Mouse (Mus musculus) embryonic facial prominence, embryonic 12.5 days (tissue): ENCODE measurements around the gene Sprr2b. TPM values are rescaled to one million over a fixed set of nuclear protein-coding genes. Genes with fewer than 3 reads are reported as not detected.
"Not testable (repeated sequence)": the region's sequence is repeated elsewhere in the genome, so short reads cannot be mapped to it uniquely, and the experiment has no call there.

ENCODE experiments used
- ATAC-seq: fragments of 200-750 bp; cut with Nextera tagmentation; 2 replicates; pipeline ENCODE4 v1.8.0; 2017; ENCODE audit not compliant: insufficient number of reproducible peaks, insufficient read depth, low FRiP score, low TSS enrichment
- H3K27ac ChIP-seq: fragments of 300-500 bp; sonication (generic); 2 replicates; pipeline ENCODE4 v1.5.1; 2016; ENCODE audit warnings: mild to moderate bottlenecking
- H3K27me3 ChIP-seq: fragments of 300-500 bp; sonication (generic); 2 replicates; pipeline ENCODE4 v1.6.1; 2016; ENCODE audit warnings: mild to moderate bottlenecking, moderate library complexity
- H3K36me3 ChIP-seq: fragments of 300-500 bp; sonication (generic); 2 replicates; pipeline ENCODE4 v1.6.1; 2016; ENCODE audit warnings: mild to moderate bottlenecking
- H3K4me1 ChIP-seq: fragments of 300-500 bp; sonication (generic); 2 replicates; pipeline ENCODE4 v1.6.1; 2016
- H3K4me2 ChIP-seq: fragments of 300-500 bp; sonication (generic); replicated peaks from 2 replicates; pipeline ENCODE4 v1.6.1; 2016; ENCODE audit warnings: mild to moderate bottlenecking, moderate library complexity
- H3K4me3 ChIP-seq: fragments of 300-500 bp; sonication (generic); 2 replicates; pipeline ENCODE4 v1.5.1; 2016; ENCODE audit warnings: mild to moderate bottlenecking
- H3K9ac ChIP-seq: fragments of 300-500 bp; sonication (generic); 2 replicates; pipeline ENCODE4 v1.6.1; 2016; ENCODE audit warnings: mild to moderate bottlenecking, moderate library complexity
- H3K9me3 ChIP-seq: fragments of 300-500 bp; sonication (generic); 2 replicates; pipeline ENCODE4 v1.6.1; 2016; ENCODE audit warnings: mild to moderate bottlenecking, moderate library complexity
- WGBS: fragments of 180-500 bp; shearing (Covaris S2); methylation state at CpG from one replicate; pipeline ENCODE4 v1.1.7; 2016; 5-methylcytosine and 5-hydroxymethylcytosine counted together
- polyA plus RNA-seq: library from polyadenylated mRNA; unstranded; fragments of >200 nt; fragmentation: Nextera tagmentation; extraction: Ambion mirVana; gene quantifications from 2 replicates; pipeline ENCODE4 v1.2.1, GENCODE M21; 2016

Gene Sprr2b
- polyA plus RNA-seq: 0.61 TPM in 1 of 2 replicates, not detected in the other

DNA sequence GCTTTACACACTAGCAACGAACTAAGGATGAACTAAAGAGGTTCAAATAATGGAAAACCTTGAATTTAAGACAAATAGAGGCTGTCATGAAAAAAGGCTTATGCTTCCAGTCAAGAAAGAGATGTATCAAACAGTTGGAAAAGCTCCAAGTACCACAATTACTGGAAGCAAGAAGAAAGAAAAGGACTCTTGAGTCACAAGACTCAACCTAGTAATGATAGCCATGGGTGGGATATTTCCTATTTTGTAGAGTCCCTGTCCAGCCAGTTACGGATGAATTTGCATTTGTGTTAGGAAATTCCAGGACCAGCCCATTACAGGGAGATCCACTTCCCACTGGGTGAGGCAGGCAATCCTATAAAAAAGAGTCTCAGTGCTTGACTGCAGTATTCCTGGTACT is at the start of gene Sprr2b:
TSS of gene Sprr2b (plus strand) at position 301 of the 400 bp plus-strand sequence.
- no peak within 1 kb of the TSS for H3K4me3 ChIP-seq
- 76% methylated on average over 2 of the region's 2 CpGs for WGBS
- no peaks in the 10 kb centered on the region for H3K9me3 ChIP-seq
- H3K4me2 ChIP-seq: no peak within 1 kb of the TSS
- no peaks in the 10 kb centered on the region for H3K27me3 ChIP-seq
- no peak within 1 kb of the TSS for H3K9ac ChIP-seq
- no peak within 1 kb of the TSS for H3K27ac ChIP-seq
- H3K36me3 ChIP-seq: no peaks in the 10 kb centered on the region
- no peaks in the 10 kb centered on the region for H3K4me1 ChIP-seq
- no peak for ATAC-seq

DNA sequence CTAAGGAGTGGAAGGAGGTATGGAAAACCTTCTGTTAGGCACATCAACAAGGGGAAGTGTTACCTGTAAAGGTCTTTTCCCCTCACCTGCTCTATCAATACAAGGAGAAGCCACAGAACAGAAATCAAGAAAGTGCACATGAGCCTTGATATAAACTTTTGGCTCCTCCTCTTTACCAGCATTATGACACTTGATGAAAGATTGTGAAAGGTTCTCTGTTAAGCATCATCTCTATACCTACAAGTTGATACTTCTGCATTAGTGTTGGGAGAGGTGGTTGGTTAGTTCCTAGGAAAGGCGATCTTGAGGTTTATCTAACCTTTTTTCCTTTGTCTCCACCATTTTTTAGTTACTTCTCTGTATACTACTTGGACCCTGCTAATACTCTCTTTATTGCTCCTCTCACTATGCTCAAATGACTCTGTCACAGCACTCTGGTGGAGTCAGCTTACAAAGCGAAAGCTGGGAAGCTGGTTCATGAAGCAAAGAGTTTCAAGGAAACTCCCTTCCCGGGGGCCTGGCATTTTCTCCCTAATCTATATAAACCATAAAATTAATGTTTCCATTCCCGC is 44.9 kb upstream of the Sprr2b start:
- H3K4me2 ChIP-seq, ATAC-seq, H3K27ac ChIP-seq, H3K4me3 ChIP-seq, H3K4me1 ChIP-seq, H3K36me3 ChIP-seq, H3K9me3 ChIP-seq, H3K27me3 ChIP-seq, H3K9ac ChIP-seq: not testable (repeated sequence)
- WGBS: no CpG with 5 or more reads among the region's 4 CpGs

DNA sequence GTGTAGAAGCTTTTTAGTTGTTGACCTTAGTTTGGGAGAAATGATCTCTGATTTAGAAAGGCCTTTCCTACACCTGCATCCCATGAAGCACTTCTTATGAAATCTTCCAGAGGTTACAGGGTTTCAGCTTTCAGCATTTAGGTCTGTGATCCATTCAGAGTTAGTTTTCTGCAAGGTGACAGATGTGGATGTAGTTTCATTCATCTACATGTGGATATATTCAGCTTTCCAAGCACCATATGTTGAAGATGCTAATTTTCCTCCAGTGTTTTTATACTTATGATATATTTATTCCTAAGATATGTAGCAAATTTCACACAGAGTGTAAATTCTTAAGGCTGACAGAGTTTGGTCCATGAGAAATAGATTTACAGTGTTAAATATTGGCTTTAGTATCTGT is 42.9 kb upstream of the Sprr2b start:
- not testable (repeated sequence) for H3K36me3 ChIP-seq, H3K4me3 ChIP-seq, H3K4me2 ChIP-seq, H3K27me3 ChIP-seq, ATAC-seq, H3K9me3 ChIP-seq, H3K27ac ChIP-seq, H3K9ac ChIP-seq, H3K4me1 ChIP-seq

DNA sequence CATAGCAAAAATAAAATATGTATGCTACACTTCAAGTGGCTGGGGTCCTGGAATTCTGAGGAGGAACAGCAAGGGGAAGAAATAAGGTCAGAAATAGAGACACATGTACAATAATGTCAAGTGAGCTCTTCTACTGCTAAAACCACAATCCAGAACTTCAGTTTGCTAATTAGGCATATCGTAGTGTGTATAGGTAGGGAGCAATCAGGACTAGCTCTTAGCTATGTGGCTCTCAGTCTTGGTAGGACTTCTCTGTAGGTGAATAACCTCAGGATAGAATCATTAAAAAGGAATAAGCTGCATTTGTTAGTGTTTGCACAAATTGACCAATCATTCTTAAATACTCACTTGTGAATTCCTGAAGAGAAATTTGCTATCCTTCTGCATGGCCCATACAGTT is 42.4 kb upstream of the Sprr2b start:
- not testable (repeated sequence) for H3K27me3 ChIP-seq, H3K27ac ChIP-seq, H3K9ac ChIP-seq, H3K36me3 ChIP-seq, H3K4me3 ChIP-seq, ATAC-seq, H3K4me1 ChIP-seq, H3K9me3 ChIP-seq, H3K4me2 ChIP-seq
- no CpG with 5 or more reads among the region's 1 CpGs for WGBS

DNA sequence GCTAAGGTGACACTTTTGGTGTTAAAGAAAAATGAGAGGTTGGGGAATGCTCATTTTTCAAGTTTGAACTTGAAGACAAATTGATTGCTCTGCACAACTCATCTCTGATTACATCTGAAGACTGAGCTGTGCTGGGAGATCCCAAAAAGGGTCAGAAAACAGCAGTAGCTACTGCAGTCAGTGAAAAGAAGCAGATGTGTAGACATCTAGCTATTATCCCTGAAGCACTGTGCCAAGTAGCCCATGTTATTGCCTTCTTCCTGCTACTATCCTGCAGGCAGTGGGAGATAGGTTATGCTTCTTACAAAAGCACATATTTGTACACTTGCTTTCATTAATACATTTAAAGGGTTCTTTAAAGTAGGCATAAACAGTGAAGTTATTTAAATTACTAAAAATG is 36.8 kb upstream of the Sprr2b start:
- not testable (repeated sequence) for H3K27me3 ChIP-seq, H3K9ac ChIP-seq, H3K36me3 ChIP-seq, H3K4me3 ChIP-seq, H3K4me1 ChIP-seq, H3K4me2 ChIP-seq, ATAC-seq, H3K9me3 ChIP-seq, H3K27ac ChIP-seq

DNA sequence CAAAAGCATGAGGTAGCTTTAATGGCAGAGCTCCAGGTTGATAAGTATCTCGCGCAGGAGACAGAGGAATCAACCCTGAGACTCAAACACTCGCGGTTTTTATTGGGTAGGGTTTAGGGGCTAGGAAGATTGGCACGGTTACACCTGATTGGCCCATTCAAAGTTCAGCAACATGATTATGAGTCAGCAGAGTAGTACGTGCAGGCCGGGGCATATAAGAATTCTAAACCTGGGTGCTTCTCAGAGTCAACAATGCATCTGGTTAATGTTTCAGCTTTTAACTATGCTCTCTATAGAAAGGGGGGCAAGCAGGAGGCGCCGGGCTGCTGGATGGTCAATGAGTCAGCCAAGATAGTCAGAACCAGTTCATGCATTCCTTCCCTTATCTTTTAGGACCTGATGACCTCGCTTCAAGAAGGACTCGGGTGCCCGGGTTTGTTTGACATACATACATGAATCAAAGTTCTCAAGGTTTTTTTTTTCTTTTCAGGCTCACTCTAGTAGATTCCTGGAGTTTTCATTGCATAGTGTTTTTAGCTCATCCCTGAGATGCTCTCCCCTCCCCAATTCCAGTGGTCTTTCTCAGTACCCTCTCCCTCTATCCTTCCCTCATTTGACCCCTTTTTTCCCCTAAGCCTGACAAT is 35.3 kb upstream of the Sprr2b start:
- H3K27me3 ChIP-seq, H3K4me1 ChIP-seq, H3K4me3 ChIP-seq, H3K9ac ChIP-seq, H3K9me3 ChIP-seq, H3K36me3 ChIP-seq, ATAC-seq, H3K27ac ChIP-seq, H3K4me2 ChIP-seq: not testable (repeated sequence)
- whole genome bisulfite sequencing: 92% methylated on average over 5 of the region's 12 CpGs

DNA sequence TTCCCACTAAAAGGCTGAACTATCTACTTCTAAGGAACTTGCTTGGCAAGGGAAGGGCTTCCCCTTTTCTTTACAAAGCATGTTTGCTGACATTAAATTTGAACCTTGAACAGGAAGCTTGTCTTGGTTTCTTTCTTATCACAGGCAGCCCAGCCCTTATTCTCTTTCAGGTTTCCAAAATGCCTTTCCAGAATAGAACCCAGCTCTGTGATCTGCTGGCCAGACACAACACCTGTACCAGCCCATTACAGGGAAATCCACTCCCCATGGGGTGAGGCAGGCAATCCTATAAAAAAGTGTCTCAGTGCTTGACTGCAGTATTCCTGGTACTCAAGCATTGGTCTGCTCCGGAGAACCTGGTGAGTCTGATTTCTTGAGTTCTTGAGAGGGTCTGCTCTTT is 31.3 kb upstream of the Sprr2b start, which contains the start of gene Sprr2a3:
TSS of gene Sprr2a3 (plus strand) at position 317 of the 400 bp plus-strand sequence.
- not testable (repeated sequence) for ATAC-seq, H3K4me2 ChIP-seq, H3K4me3 ChIP-seq, H3K27me3 ChIP-seq, H3K27ac ChIP-seq, H3K9ac ChIP-seq, H3K9me3 ChIP-seq, H3K36me3 ChIP-seq, H3K4me1 ChIP-seq
- 91% methylated on average over 1 of the region's 1 CpGs for WGBS

DNA sequence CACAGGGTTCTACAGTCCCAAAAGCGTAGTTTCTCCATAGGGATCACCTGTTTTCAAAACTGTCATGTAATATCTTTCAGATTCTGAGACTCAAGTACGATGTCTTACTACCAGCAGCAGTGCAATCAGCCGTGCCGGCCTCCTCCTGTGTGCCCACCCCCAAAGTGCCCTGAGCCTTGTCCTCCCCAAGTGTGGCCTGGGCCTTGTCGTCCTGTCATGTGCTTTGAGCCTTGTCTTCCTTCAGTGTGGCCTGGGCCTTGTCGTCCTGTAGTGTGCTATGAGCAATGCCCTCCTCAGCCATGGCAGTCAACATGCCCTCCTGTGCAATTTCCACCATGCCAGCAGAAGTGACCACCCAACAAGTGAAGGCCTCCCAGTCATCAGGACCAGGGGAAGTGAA is 27.9 kb upstream of the Sprr2b start:
- not testable (repeated sequence) for H3K4me3 ChIP-seq, H3K36me3 ChIP-seq, H3K9ac ChIP-seq, H3K9me3 ChIP-seq, H3K27ac ChIP-seq, H3K27me3 ChIP-seq, H3K4me1 ChIP-seq, H3K4me2 ChIP-seq, ATAC-seq
- 74% methylated on average over 5 of the region's 6 CpGs for WGBS

DNA sequence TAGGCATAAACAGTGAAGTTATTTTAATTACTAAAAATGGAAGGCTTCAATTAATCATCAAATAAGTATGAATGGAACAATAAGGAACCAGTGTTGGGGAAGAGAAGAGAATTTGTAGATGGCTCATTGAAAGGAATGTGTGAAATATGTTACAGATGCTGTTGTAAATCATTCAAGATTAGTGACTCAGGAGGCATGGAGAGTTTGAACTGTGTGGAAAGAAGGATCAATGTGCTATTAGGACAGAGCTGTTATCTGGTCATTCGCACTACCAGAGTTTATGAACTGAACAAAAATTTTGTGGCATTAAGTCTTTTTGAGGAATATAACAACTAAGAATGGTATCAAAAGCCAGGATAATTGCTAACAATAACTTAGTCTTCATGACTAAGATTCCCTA is 9.0 kb upstream of the Sprr2b start:
- no peaks in the 10 kb centered on the region for H3K36me3 ChIP-seq
- no peaks in the 10 kb centered on the region for H3K27me3 ChIP-seq
- H3K9ac ChIP-seq: no peak overlapping the region
- no peaks in the 10 kb centered on the region for H3K4me1 ChIP-seq
- WGBS: 87% methylated on average over 1 of the region's 1 CpGs
- H3K4me2 ChIP-seq: no peak overlapping the region
- no peak for ATAC-seq
- no peak overlapping the region for H3K4me3 ChIP-seq
- H3K9me3 ChIP-seq: no peaks in the 10 kb centered on the region
- no peak overlapping the region for H3K27ac ChIP-seq

DNA sequence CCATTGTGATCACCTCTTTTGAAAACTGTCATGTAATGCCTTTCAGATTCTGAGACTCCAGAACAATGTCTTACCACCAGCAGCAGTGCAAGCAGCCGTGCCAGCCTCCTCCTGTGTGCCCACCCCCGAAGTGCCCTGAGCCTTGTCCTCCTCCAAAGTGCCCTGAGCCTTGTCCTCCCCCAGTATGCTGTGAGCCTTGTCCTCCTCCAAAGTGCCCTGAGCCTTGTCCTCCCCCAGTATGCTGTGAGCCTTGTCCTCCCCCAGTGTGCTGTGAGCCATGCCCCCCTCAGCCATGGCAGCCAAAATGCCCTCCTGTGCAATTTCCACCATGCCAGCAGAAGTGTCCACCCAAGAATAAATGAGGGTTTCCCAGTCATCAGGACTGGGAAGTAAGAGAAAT is 964 bp downstream of the Sprr2b start:
- no peaks in the 10 kb centered on the region for H3K36me3 ChIP-seq
- H3K9ac ChIP-seq: no peak overlapping the region
- ATAC-seq: no peak
- no peak overlapping the region for H3K4me3 ChIP-seq
- H3K9me3 ChIP-seq: no peaks in the 10 kb centered on the region
- H3K4me2 ChIP-seq: no peak overlapping the region
- WGBS: 61% methylated on average over 2 of the region's 2 CpGs
- no peak overlapping the region for H3K27ac ChIP-seq
- no peaks in the 10 kb centered on the region for H3K27me3 ChIP-seq
- no peaks in the 10 kb centered on the region for H3K4me1 ChIP-seq

DNA sequence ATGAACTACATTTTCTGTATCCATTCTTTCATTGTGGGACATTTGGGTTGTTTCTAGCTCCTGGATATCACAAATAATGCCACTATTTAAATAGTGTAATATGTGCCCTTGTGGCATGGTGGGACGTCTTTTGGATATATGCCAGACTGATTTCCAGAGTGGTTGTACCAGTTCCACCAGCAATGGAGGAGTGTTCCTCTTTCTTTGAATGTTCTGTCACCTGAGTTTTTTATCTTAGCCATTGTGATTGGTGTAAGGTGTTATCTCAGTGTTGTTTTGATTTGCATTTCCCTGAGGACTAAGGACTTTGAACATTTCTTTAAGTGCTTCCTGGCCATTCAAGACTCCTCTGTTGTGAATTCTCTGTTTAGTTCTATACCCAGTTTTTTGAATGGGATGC is 19.9 kb downstream of the Sprr2b start:
- ATAC-seq: no peak
- Histone ChIP-seq H3K36me3 (no peaks in the 10 kb centered on the region), H3K9ac (no peak overlapping the region), H3K9me3 (no peaks in the 10 kb centered on the region), H3K4me3 (no peak overlapping the region), H3K27ac (no peak overlapping the region), H3K4me2 (no peak overlapping the region), H3K4me1 (no peaks in the 10 kb centered on the region), H3K27me3 (no peaks in the 10 kb centered on the region)
- WGBS: 83% methylated on average over 1 of the region's 1 CpGs

DNA sequence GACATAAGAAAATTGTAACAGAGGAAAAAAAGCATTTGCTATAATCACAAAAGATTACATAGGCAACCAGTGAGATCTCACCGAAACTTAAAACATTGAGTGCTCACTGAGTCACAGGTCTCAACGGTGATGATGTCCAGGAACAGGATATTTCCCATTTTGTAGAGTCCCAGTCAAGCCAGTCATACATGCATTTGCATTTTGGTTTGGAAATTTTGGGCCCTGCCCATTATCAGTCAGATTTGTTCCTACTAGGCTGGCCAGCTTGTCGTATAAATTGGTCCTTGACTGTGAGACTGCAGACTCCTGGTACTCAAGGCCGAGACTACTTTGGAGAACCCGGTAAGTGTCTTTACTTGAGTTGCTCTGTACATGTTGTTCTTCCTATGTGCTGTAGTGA is 22.4 kb downstream of the Sprr2b start, which contains the start of gene Sprr2d:
TSS of gene Sprr2d (plus strand) at position 301 of the 400 bp plus-strand sequence.
- WGBS: 88% methylated on average over 5 of the region's 5 CpGs
- Histone ChIP-seq H3K27ac (no peak within 1 kb of the TSS), H3K36me3 (no peaks in the 10 kb centered on the region), H3K27me3 (no peaks in the 10 kb centered on the region), H3K4me2 (no peak within 1 kb of the TSS), H3K4me3 (no peak within 1 kb of the TSS), H3K9me3 (no peaks in the 10 kb centered on the region), H3K4me1 (no peaks in the 10 kb centered on the region), H3K9ac (no peak within 1 kb of the TSS)
- no peak for ATAC-seq
